ENCODE assay signal across 8 mouse cellular contexts in the genomic region with DNA sequence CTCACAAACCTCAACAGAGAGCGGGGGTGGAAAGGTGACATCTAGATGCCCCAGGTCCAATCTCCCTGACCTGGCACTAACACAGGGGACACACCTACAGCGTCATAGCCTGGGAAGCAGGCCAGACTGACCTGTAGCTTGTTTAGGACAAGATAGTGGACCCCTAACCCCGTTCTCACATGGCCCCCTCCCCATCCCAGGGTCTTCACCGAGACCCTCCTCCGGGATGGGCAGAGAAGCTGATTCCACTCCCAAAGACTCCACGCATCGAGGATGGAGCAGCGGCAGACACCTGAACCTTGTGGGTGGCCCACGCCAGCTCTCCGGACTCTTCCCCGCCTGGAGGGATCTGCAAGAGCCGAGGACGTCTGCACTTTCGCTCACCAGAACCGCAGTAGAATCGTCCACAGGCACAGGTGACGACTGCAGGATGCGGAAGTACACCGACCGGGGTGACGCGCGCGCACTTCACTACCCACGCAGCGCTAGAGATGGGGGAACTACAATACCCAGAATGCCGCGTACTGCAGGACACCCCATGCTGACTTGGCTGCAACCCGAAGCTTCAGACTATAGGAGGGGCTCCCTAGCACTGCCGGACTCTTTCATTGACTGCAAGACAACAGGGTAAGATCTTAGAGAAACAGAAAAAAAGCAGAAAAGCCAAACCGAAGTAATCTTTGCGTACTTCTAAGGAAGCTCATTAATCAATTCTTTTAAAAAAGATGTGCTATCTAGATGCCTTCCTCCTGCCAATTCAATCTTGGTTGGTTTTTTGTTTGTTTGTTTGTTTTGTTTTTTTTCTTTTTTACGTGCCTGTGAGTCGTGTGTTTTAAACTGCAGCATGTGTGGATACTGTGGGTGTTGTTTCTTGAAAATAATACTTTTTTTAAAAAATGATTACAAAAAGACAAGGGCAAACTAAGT. TPM values are rescaled to one million over a fixed set of nuclear protein-coding genes. Genes with fewer than 3 reads are reported as not detected.
DNase-seq lines count a peak whose midpoint lies in the region; ATAC-seq and TF ChIP-seq lines count a peak whose summit lies in the region.

A gene (minus strand): TSS at position 449 of the 927 bp plus-strand sequence.
A gene (plus strand): TSS at position 568 of the 927 bp plus-strand sequence.

- no peaks in the 10 kb centered on the region for H3K27me3 ChIP-seq in embryonic facial prominence, embryonic 15.5 days
- no peaks in the 10 kb centered on the region for H3K27me3 ChIP-seq in heart, embryonic 10.5 days (ENCODE audit: insufficient read depth, poor library complexity, severe bottlenecking)
- H3K27me3 ChIP-seq in kidney, embryonic 15.5 days: no peaks in the 10 kb centered on the region

- H3K9me3 ChIP-seq in embryonic facial prominence, embryonic 15.5 days (replicated peaks): no peaks in the 10 kb centered on the region
- H3K9me3 ChIP-seq in heart, embryonic 10.5 days: no peaks in the 10 kb centered on the region; the same call in 1 of the 2 replicates
- no peaks in the 10 kb centered on the region for H3K9me3 ChIP-seq in kidney, embryonic 15.5 days (replicated peaks)

- no peak for TF ChIP-seq CTCF in bone marrow, adult 2 months (IDR thresholded peaks at IDR 0.05; ENCODE audit: control insufficient read depth, insufficient read depth, low read length)

- H3K9ac ChIP-seq in embryonic facial prominence, embryonic 15.5 days: peak within 1 kb of the TSS; percentile 81
- peak within 1 kb of the TSS; percentile 71 for H3K9ac ChIP-seq in kidney, embryonic 15.5 days

- DNase-seq in A20 (ENCODE audit: low read depth, low spot score): peak; percentile 92
- peak; percentile 96 for DNase-seq in heart, embryonic 10.5 days (ENCODE audit: low spot score)
- peak; percentile 82 for DNase-seq in liver
- DNase-seq in spleen, postnatal 4 days (ENCODE audit: low spot score in 2 of 2): peak; percentile 78 to 88

- peak within 1 kb of the TSS; percentile 88 for H3K4me2 ChIP-seq in embryonic facial prominence, embryonic 15.5 days (replicated peaks)
- peak within 1 kb of the TSS; percentile 81 for H3K4me2 ChIP-seq in kidney, embryonic 15.5 days

- H3K36me3 ChIP-seq in embryonic facial prominence, embryonic 15.5 days: no peaks in the 10 kb centered on the region
- no peaks in the 10 kb centered on the region for H3K36me3 ChIP-seq in heart, embryonic 10.5 days
- H3K36me3 ChIP-seq in kidney, embryonic 15.5 days: no peaks in the 10 kb centered on the region

- peak within 1 kb of the TSS; percentile 80 for H3K27ac ChIP-seq in bone marrow, adult 2 months (ENCODE audit: control insufficient read depth, insufficient read depth, low read depth, low read length, poor library complexity)
- H3K27ac ChIP-seq in embryonic facial prominence, embryonic 15.5 days (replicated peaks): peak within 1 kb of the TSS; percentile 39
- peak within 1 kb of the TSS; percentile 91 for H3K27ac ChIP-seq in heart, embryonic 10.5 days
- H3K27ac ChIP-seq in kidney, embryonic 15.5 days: no peak within 1 kb of the TSS

- 1% methylated on average over 34 of the region's 34 CpGs for WGBS in bone marrow, adult 2 months
- 1% methylated on average over 34 of the region's 34 CpGs for WGBS in embryonic facial prominence, embryonic 15.5 days
- 3% methylated on average over 34 of the region's 34 CpGs for WGBS in heart, embryonic 10.5 days
- 1% methylated on average over 34 of the region's 34 CpGs for WGBS in kidney, embryonic 15.5 days

- peaks cover 3% of the 10 kb centered on the region for H3K4me1 ChIP-seq in bone marrow, adult 2 months (ENCODE audit: control insufficient read depth, insufficient read depth, low read length)
- H3K4me1 ChIP-seq in embryonic facial prominence, embryonic 15.5 days: peaks cover 10% of the 10 kb centered on the region
- H3K4me1 ChIP-seq in heart, embryonic 10.5 days: peaks cover 7% of the 10 kb centered on the region
- H3K4me1 ChIP-seq in kidney, embryonic 15.5 days: peaks cover 7% of the 10 kb centered on the region

- peak within 1 kb of the TSS; percentile 96 for H3K4me3 ChIP-seq in bone marrow, adult 2 months (replicated peaks; ENCODE audit: control insufficient read depth, low read depth, low read length)
- H3K4me3 ChIP-seq in embryonic facial prominence, embryonic 15.5 days (replicated peaks): peak within 1 kb of the TSS; percentile 79
- peak within 1 kb of the TSS; percentile 92 for H3K4me3 ChIP-seq in heart, embryonic 10.5 days
- H3K4me3 ChIP-seq in kidney, embryonic 15.5 days (replicated peaks): peak within 1 kb of the TSS; percentile 80

- TF ChIP-seq POLR2A in bone marrow, adult 2 months (IDR thresholded peaks at IDR 0.05; ENCODE audit: borderline replicate concordance, control insufficient read depth, low read depth, low read length): peak; percentile 76

- ATAC-seq in embryonic facial prominence, embryonic 15.5 days (ENCODE audit: insufficient number of reproducible peaks, low FRiP score, low TSS enrichment, low read depth): peak; percentile 98
- peak; percentile 99 for ATAC-seq in kidney, embryonic 15.5 days (replicated peaks; ENCODE audit: low FRiP score)
- ATAC-seq in monocyte, adult 5-6 weeks (replicated peaks; ENCODE audit: insufficient number of reproducible peaks, low FRiP score, low TSS enrichment, poor library complexity, severe bottlenecking): peak; percentile 99

RNA-seq across cellular contexts. Expression of the first gene that starts in this region (rescaled TPM):
- polyA plus RNA-seq in bone marrow, adult 2 months (2011; ENCODE audit: insufficient read depth, insufficient read length, low replicate concordance, missing spikeins): 1.4 and 3.3 TPM in 2 replicates
- 4.0 and 4.9 TPM in 2 replicates for polyA plus RNA-seq in embryonic facial prominence, embryonic 15.5 days (2015; fragmentation: Nextera tagmentation; extraction: Ambion mirVana)
- polyA plus RNA-seq in heart, embryonic 10.5 days (2016; fragmentation: Nextera tagmentation; extraction: Ambion mirVana): 2.7 and 3.6 TPM in 2 replicates
- polyA plus RNA-seq in kidney, embryonic 15.5 days (2015; fragmentation: Nextera tagmentation; extraction: Ambion mirVana): 3.5 and 3.9 TPM in 2 replicates
- total RNA-seq in monocyte, adult 5-6 weeks (2017): 6.1 to 31.0 TPM (median 8.3 TPM) in 3 replicates

RNA-seq across cellular contexts. Expression of the second gene that starts in this region (rescaled TPM):
- not detected in 2 replicates for polyA plus RNA-seq in bone marrow, adult 2 months (2011; ENCODE audit: insufficient read depth, insufficient read length, low replicate concordance, missing spikeins)
- 1.5 and 1.7 TPM in 2 replicates for polyA plus RNA-seq in embryonic facial prominence, embryonic 15.5 days (2015; fragmentation: Nextera tagmentation; extraction: Ambion mirVana)
- 1.6 and 2.0 TPM in 2 replicates for polyA plus RNA-seq in heart, embryonic 10.5 days (2016; fragmentation: Nextera tagmentation; extraction: Ambion mirVana)
- polyA plus RNA-seq in kidney, embryonic 15.5 days (2015; fragmentation: Nextera tagmentation; extraction: Ambion mirVana): 1.2 and 1.5 TPM in 2 replicates
- 0.95 to 1.7 TPM (median 1.3 TPM) in 3 replicates for total RNA-seq in monocyte, adult 5-6 weeks (2017)
